Mouse (Mus musculus) ES-Bruce4 (cell line): Measurements from ENCODE around the gene 1700020D05Rik. TPM values are rescaled to one million over a fixed set of nuclear protein-coding genes. Genes with fewer than 3 reads are reported as not detected.

Experiments
- H3K27ac ChIP-seq: 2 replicates; pipeline ENCODE4 v1.5.1; 2012; ENCODE audit warnings: low read length, inconsistent platforms; ENCODE audit not compliant: insufficient read depth
- H3K27me3 ChIP-seq: 2 replicates; pipeline ENCODE4 v1.6.1; 2012; ENCODE audit warnings: mild to moderate bottlenecking, low read length, inconsistent platforms; ENCODE audit not compliant: control insufficient read depth, poor library complexity, insufficient read depth, severe bottlenecking
- H3K36me3 ChIP-seq: 2 replicates; pipeline ENCODE4 v1.6.1; 2012; ENCODE audit warnings: inconsistent platforms, mild to moderate bottlenecking, low read length, moderate library complexity; ENCODE audit not compliant: control insufficient read depth, poor library complexity, insufficient read depth, severe bottlenecking
- H3K4me1 ChIP-seq: one replicate; pipeline ENCODE4 v1.8.1; 2011; ENCODE audit warnings: low read length; ENCODE audit not compliant: control insufficient read depth, insufficient read depth
- H3K4me3 ChIP-seq: 2 replicates; pipeline ENCODE4 v1.5.1; 2011; ENCODE audit warnings: low read depth, mild to moderate bottlenecking, low read length
- H3K9ac ChIP-seq: 2 replicates; pipeline ENCODE4 v1.6.1; 2012; ENCODE audit warnings: low read depth, mild to moderate bottlenecking, inconsistent platforms; ENCODE audit not compliant: poor library complexity, severe bottlenecking
- H3K9me3 ChIP-seq: replicated peaks from 2 replicates; pipeline ENCODE4 v1.6.1; 2012; ENCODE audit warnings: mild to moderate bottlenecking, low read length, inconsistent platforms; ENCODE audit not compliant: control insufficient read depth, poor library complexity, insufficient read depth, severe bottlenecking
- CTCF ChIP-seq: IDR thresholded peaks from one replicate; pipeline ENCODE4 v1.8.1; 2011; ENCODE audit warnings: low read depth, low read length
- EP300 ChIP-seq: IDR thresholded peaks from 2 replicates; pipeline ENCODE4 v1.6.1; 2011; ENCODE audit warnings: low read depth, low read length; ENCODE audit not compliant: insufficient read depth
- POLR2A ChIP-seq: IDR thresholded peaks from one replicate; pipeline ENCODE4 v1.8.1; 2011; ENCODE audit warnings: low read length; ENCODE audit not compliant: insufficient read depth
- polyA plus RNA-seq: library from polyadenylated mRNA; stranded (reverse); fragments of >200 nt; gene quantifications from 2 replicates; pipeline ENCODE4 v1.2.4, GENCODE M21; 2011; ENCODE audit warnings: low read depth; ENCODE audit not compliant: missing spikeins, insufficient read depth, insufficient read length

1700020D05Rik gene
- polyA plus RNA-seq, 1 experiment = 0.99 TPM

DNA sequence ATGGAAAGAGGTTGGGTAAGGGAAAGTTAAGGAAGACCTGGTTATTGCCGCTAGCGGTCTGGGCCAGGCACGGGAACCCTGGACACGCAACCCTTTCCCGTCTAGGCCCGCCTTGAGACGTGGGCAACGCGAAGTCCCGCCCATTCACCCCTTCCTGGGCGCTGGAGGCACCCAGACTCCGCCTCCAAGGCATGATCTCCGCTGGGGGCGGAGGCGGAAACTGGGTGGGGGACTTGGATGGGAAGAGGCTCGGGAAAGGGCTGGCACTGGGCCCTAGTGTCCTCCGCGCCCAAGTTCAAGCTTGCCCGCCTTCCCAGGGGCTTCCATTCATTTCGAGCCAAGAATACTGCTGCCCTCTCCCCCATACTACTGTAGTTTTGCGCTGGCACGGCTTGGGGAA lies 29.9 kb downstream of the 1700020D05Rik start, which contains the start of gene Efemp2:
TSS of gene Efemp2 (plus strand) at position 235 of the 400 bp plus-strand sequence.
- no peaks in the 10 kb centered on the region for H3K27me3 ChIP-seq
- no peaks in the 10 kb centered on the region for H3K4me1 ChIP-seq
- peak within 1 kb of the TSS; percentile 73 for H3K4me3 ChIP-seq
- H3K27ac ChIP-seq = no peak within 1 kb of the TSS
- no peaks in the 10 kb centered on the region for H3K36me3 ChIP-seq
- TF ChIP-seq CTCF (no peak), POLR2A (peak; percentile 70)
- H3K9ac ChIP-seq = peak within 1 kb of the TSS; percentile 65
- H3K9me3 ChIP-seq = no peaks in the 10 kb centered on the region

DNA sequence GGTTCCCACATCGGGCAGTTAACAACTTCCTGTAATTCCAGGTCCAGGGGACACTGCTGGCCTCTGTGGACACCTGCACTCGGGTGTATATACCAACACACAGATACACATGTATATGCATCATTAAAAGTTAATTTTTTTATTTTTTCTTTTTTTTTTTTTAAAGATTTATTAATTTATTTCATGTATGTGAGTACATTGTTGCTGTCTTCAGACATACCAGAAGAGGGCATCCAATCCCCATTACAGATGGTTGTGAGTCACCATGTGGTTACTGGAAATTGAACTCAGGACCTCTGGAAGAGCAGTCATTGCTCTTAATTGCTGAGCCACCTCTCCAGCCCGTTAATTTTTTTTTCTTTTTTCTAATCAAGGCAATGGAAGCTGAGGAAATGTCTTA lies 30.7 kb downstream of the 1700020D05Rik start:
- Histone ChIP-seq H3K36me3 (no peaks in the 10 kb centered on the region), H3K27ac (no peak overlapping the region), H3K27me3 (no peaks in the 10 kb centered on the region), H3K4me3 (no peak overlapping the region), H3K9me3 (no peaks in the 10 kb centered on the region), H3K9ac (no peak overlapping the region; the same call in 1 of the 2 replicates), H3K4me1 (no peaks in the 10 kb centered on the region)
- TF ChIP-seq CTCF (no peak), POLR2A (no peak), EP300 (no peak)

DNA sequence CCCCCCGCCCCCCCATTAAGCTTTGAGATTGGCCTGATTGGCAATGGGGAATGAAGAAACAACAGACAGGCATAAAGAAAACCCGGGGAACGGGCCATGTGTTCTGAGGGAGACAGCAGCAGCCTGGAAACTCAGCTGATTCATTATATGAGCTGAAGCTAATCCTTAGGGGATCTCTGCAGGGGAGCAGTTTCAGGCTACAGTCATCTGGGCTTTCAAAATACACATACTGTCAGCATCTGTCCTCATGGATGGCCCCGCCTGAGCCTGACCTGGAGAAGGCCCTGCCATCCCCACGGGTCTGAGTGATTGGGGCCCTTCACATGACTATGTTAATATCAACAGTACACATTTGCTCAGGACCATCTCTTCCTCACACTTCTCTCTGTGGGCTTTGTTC lies 31.7 kb downstream of the 1700020D05Rik start:
- Histone ChIP-seq H3K36me3 (no peaks in the 10 kb centered on the region), H3K4me3 (no peak overlapping the region), H3K9me3 (no peaks in the 10 kb centered on the region), H3K4me1 (no peaks in the 10 kb centered on the region), H3K27me3 (no peaks in the 10 kb centered on the region), H3K9ac (no peak overlapping the region), H3K27ac (no peak overlapping the region)
- no peak for TF ChIP-seq POLR2A
- TF ChIP-seq EP300 = no peak
- no peak for TF ChIP-seq CTCF

GRCm38 (mm10) chr19:5468374-5468773 lies 35.2 kb downstream of the 1700020D05Rik start, which contains the start of gene Ctsw:
Gene Ctsw, minus strand, starts transcription at chr19:5468507.
- Histone ChIP-seq H3K27ac (no peak within 1 kb of the TSS; the same call in 1 of the 2 replicates), H3K9ac (no peak within 1 kb of the TSS), H3K4me1 (no peaks in the 10 kb centered on the region), H3K27me3 (no peaks in the 10 kb centered on the region), H3K9me3 (no peaks in the 10 kb centered on the region), H3K36me3 (peaks cover 3% of the 10 kb centered on the region; the same call in 1 of the 2 replicates), H3K4me3 (no peak within 1 kb of the TSS)
- TF ChIP-seq CTCF = no peak
- no peak for TF ChIP-seq EP300
- no peak for TF ChIP-seq POLR2A

DNA sequence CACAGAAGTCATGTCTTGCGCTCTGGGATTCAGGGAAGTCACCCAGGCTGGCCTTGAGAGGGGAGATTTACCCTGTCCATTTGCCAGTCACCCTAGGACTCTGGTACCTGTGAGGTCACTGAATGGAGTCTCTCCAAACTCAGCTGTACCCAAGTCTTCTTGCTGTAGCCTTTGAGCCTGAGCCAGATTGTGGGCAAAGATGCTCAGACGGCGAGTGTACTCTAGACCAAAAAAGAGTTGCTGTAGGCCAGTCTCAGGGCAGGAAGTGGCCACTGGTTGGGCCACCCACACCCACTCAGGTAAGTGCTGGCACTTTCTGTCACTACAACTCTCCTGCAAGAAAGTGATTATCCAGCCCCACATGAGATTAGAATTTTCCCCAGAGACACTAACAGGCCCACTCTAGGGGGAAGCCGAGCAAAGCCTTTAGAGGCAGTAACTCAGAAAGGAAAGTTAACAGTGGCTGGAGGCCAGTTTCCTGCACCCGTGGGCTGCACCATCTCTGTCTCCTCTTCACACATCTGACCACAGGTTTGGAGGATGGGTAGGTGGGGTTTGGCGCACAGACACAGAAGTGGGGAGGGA lies 36.6 kb downstream of the 1700020D05Rik start:
- peaks cover 3% of the 10 kb centered on the region; the same call in 1 of the 2 replicates for H3K36me3 ChIP-seq

DNA sequence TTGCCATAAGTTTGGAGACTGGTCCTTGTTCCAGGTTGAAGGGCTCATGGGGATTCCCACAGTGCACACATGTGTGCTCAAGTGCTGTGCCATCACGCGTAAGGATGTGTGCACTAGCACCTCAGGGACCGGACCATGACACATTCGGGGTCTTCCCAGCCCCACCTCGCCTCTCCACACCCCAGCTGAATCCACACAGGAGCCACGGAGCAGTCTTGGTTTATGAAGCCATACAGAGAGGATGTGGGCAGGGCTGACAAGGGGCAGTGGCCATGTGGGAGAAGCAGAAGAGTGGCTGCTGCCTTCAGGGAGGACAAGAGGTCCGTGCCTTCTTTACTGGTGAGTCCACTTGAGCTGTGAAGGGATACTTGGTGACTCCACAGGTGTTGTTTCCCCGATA lies 38.5 kb downstream of the 1700020D05Rik start:
- Histone ChIP-seq H3K27ac (no peak overlapping the region), H3K9me3 (no peaks in the 10 kb centered on the region), H3K27me3 (no peaks in the 10 kb centered on the region), H3K4me1 (no peaks in the 10 kb centered on the region), H3K4me3 (no peak overlapping the region), H3K9ac (no peak overlapping the region), H3K36me3 (peaks cover 3% of the 10 kb centered on the region; the same call in 1 of the 2 replicates)
- TF ChIP-seq CTCF (no peak), EP300 (no peak), POLR2A (no peak)

More for the DNA sequence above, 36.6 kb downstream of the 1700020D05Rik start:
- Histone ChIP-seq H3K4me3 (no peak overlapping the region), H3K4me1 (no peaks in the 10 kb centered on the region), H3K27ac (no peak overlapping the region), H3K9me3 (no peaks in the 10 kb centered on the region), H3K9ac (no peak overlapping the region), H3K27me3 (no peaks in the 10 kb centered on the region)
- TF ChIP-seq EP300 = no peak
- no peak for TF ChIP-seq POLR2A
- no peak for TF ChIP-seq CTCF
